Mouse (Mus musculus): ENCODE results near the gene Rabep2. TPM values are rescaled to one million over a fixed set of nuclear protein-coding genes. Genes with fewer than 3 reads are reported as not detected.

The Rabep2 gene
- polyA plus RNA-seq, 1 experiment from 2014 or later = 7.1 TPM

DNA sequence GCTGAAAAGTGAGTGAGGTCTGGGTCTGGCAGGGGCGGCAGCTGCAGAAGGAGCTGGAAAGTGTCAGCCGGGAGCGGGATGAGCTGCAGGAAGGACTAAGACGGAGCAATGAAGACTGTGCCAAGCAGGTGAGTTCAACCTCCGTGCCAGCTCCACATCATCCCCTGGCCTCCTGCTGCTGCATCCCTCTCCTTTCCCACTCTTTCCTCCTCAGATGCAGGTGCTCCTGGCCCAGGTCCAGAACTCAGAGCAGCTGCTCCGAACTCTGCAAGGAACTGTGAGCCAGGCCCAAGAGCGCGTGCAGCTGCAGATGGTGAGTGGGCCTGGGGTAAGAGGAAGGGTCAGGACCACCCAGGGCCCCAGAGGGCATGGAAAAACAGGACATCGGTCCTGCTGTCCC, 11.6 kb downstream of the Rabep2 start:
- H3K9me3 ChIP-seq (ENCODE audit: low read length) = no peaks in the 10 kb centered on the region
- H3K4me3 ChIP-seq (ENCODE audit: low read depth, low read length) = no peak overlapping the region
- TF ChIP-seq EP300 (IDR thresholded peaks at IDR 0.05; ENCODE audit: low read depth) (no peak), CTCF (IDR thresholded peaks at IDR 0.05; ENCODE audit: low read depth) (no peak)
- H3K4me2 ChIP-seq (ENCODE audit: low read depth, low read length) = no peak overlapping the region
- H3K27me3 ChIP-seq (ENCODE audit: insufficient read depth, low read length) = no peaks in the 10 kb centered on the region
- H3K27ac ChIP-seq (ENCODE audit: low read depth) = no peak overlapping the region
- peaks cover 18% of the 10 kb centered on the region for H3K36me3 ChIP-seq (replicated peaks; ENCODE audit: insufficient read depth, low read length)
- 83% methylated on average over 9 of the region's 9 CpGs for WGBS (ENCODE audit: insufficient replicate concordance)
- DNase-seq = no peak
- H3K9ac ChIP-seq (replicated peaks) = no peak overlapping the region
- no peaks in the 10 kb centered on the region for H3K4me1 ChIP-seq (ENCODE audit: insufficient read depth)
- ATAC-seq = no peak

GRCm38 (mm10) chr7:126443997-126444396, 15.4 kb downstream of the Rabep2 start:
- H3K4me2 ChIP-seq (ENCODE audit: low read depth, low read length) = no peak overlapping the region
- H3K27ac ChIP-seq (ENCODE audit: low read depth) = no peak overlapping the region
- no peaks in the 10 kb centered on the region for H3K27me3 ChIP-seq (ENCODE audit: insufficient read depth, low read length)
- H3K36me3 ChIP-seq (replicated peaks; ENCODE audit: insufficient read depth, low read length) = peaks cover 26% of the 10 kb centered on the region
- H3K4me1 ChIP-seq (ENCODE audit: insufficient read depth) = no peaks in the 10 kb centered on the region
- H3K9ac ChIP-seq (replicated peaks) = no peak overlapping the region
- no peak for DNase-seq
- no peaks in the 10 kb centered on the region for H3K9me3 ChIP-seq (ENCODE audit: low read length)
- no peak overlapping the region for H3K4me3 ChIP-seq (ENCODE audit: low read depth, low read length)
- no peak for ATAC-seq
- no peak for TF ChIP-seq CTCF (IDR thresholded peaks at IDR 0.05; ENCODE audit: low read depth)
- no peak for TF ChIP-seq EP300 (IDR thresholded peaks at IDR 0.05; ENCODE audit: low read depth)
- WGBS (ENCODE audit: insufficient replicate concordance) = 88% methylated on average over 10 of the region's 10 CpGs

DNA sequence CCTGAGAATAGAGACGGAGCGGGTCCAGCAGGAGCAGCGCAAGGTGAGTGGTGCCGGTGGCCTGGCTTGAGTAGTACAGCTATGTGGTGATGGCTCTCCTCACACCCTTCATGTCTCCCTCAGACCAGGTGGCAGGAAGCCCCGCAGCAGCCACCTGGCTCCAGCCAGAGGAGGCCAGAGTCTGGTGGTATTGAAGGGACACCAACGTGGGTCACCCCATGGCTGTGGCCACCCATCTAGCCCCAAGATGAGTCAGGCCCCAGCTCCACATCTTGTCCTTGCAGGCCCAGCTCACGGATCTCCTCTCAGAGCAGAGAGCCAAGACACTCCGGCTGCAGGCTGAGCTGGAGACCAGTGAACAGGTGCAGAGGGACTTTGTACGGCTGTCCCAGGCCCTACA, 16.0 kb downstream of the Rabep2 start:
- Histone ChIP-seq H3K27ac (ENCODE audit: low read depth) (no peak overlapping the region), H3K9me3 (ENCODE audit: low read length) (no peaks in the 10 kb centered on the region), H3K27me3 (ENCODE audit: insufficient read depth, low read length) (no peaks in the 10 kb centered on the region), H3K4me3 (ENCODE audit: low read depth, low read length) (no peak overlapping the region), H3K4me2 (ENCODE audit: low read depth, low read length) (no peak overlapping the region), H3K9ac (replicated peaks) (no peak overlapping the region), H3K36me3 (replicated peaks; ENCODE audit: insufficient read depth, low read length) (peaks cover 26% of the 10 kb centered on the region), H3K4me1 (ENCODE audit: insufficient read depth) (no peaks in the 10 kb centered on the region)
- TF ChIP-seq CTCF (IDR thresholded peaks at IDR 0.05; ENCODE audit: low read depth) = no peak
- TF ChIP-seq EP300 (IDR thresholded peaks at IDR 0.05; ENCODE audit: low read depth) = no peak
- ATAC-seq (no peak), DNase-seq (no peak)
- WGBS (ENCODE audit: insufficient replicate concordance) = 91% methylated on average over 9 of the region's 9 CpGs

DNA sequence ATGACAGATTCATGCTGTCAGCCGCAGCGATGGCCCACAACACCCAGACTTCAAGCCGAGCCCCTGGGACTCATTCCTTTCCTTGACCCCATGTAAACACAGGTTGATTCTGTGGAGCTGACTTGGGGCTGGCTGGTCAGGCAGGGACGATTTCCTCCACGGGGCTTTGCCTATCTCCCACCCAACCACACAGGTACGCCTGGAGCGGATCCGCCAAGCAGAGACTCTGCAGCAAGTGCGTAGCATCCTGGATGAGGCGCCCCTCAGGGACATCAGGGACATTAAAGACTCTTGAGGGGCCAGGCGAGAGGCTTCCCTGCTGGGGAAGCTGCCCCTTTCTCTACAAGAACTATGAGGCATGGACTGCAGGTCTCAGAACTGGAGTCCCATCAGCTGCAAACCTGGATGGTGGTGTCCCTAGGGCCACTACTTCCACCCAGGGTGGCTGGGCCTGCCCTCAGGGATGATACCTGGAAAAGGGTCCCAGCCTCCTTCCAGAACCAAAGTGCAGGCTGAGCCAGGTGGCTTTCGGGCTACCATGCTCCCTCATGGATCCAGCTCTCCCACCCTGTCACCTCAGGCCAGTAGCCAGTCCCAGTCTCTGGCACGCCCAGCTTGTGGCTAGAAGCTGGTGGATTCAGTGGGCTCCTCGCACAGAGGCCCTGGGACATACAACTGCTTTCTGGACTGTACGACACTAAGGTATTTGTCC, 16.7 kb downstream of the Rabep2 start:
- Histone ChIP-seq H3K4me3 (ENCODE audit: low read depth, low read length) (no peak overlapping the region), H3K9ac (replicated peaks) (no peak overlapping the region), H3K27ac (ENCODE audit: low read depth) (no peak overlapping the region), H3K4me2 (ENCODE audit: low read depth, low read length) (no peak overlapping the region), H3K27me3 (ENCODE audit: insufficient read depth, low read length) (no peaks in the 10 kb centered on the region), H3K4me1 (ENCODE audit: insufficient read depth) (no peaks in the 10 kb centered on the region), H3K9me3 (ENCODE audit: low read length) (no peaks in the 10 kb centered on the region), H3K36me3 (replicated peaks; ENCODE audit: insufficient read depth, low read length) (peaks cover 24% of the 10 kb centered on the region)
- ATAC-seq (no peak), DNase-seq (no peak)
- TF ChIP-seq EP300 (IDR thresholded peaks at IDR 0.05; ENCODE audit: low read depth) (no peak), CTCF (IDR thresholded peaks at IDR 0.05; ENCODE audit: low read depth) (no peak)
- 88% methylated on average over 15 of the region's 15 CpGs for WGBS (ENCODE audit: insufficient replicate concordance)

DNA sequence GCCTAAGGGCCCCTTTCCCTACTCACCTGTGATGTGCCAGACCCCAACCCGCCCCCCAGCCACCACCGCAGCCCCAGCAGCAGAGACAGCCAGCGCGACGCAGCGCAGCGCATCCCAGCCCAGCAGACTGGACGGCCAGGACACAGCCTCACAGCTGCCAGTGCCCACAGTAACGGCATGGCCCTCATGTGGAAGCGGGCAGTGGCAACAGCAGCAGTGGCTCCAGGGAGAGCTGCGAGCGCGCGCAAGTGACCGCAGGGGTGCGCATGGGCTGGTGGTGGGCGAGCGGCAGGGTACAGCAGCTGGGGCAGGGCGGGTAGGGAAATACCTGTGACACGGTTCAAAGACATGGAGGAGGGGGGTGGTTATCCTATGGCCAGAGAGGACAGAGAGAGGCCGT, 17.7 kb downstream of the Rabep2 start:
- Histone ChIP-seq H3K27ac (ENCODE audit: low read depth) (no peak overlapping the region), H3K4me3 (ENCODE audit: low read depth, low read length) (no peak overlapping the region), H3K4me2 (ENCODE audit: low read depth, low read length) (no peak overlapping the region), H3K36me3 (replicated peaks; ENCODE audit: insufficient read depth, low read length) (peaks cover 24% of the 10 kb centered on the region), H3K4me1 (ENCODE audit: insufficient read depth) (no peaks in the 10 kb centered on the region), H3K9me3 (ENCODE audit: low read length) (no peaks in the 10 kb centered on the region), H3K9ac (replicated peaks) (no peak overlapping the region), H3K27me3 (ENCODE audit: insufficient read depth, low read length) (no peaks in the 10 kb centered on the region)
- no peak for TF ChIP-seq EP300 (IDR thresholded peaks at IDR 0.05; ENCODE audit: low read depth)
- no peak for TF ChIP-seq CTCF (IDR thresholded peaks at IDR 0.05; ENCODE audit: low read depth)
- no peak for ATAC-seq
- no peak for DNase-seq
- WGBS (ENCODE audit: insufficient replicate concordance) = 90% methylated on average over 21 of the region's 21 CpGs

- 73% methylated on average over 19 of the region's 19 CpGs for WGBS (ENCODE audit: insufficient replicate concordance)
- TF ChIP-seq CTCF (IDR thresholded peaks at IDR 0.05; ENCODE audit: low read depth) (no peak), EP300 (IDR thresholded peaks at IDR 0.05; ENCODE audit: low read depth) (no peak)
- ATAC-seq (no peak), DNase-seq (no peak)
- no peak overlapping the region for H3K4me2 ChIP-seq (ENCODE audit: low read depth, low read length)
- H3K9ac ChIP-seq (replicated peaks) = no peak overlapping the region
- H3K9me3 ChIP-seq (ENCODE audit: low read length) = no peaks in the 10 kb centered on the region
- H3K4me1 ChIP-seq (ENCODE audit: insufficient read depth) = no peaks in the 10 kb centered on the region
- H3K36me3 ChIP-seq (replicated peaks; ENCODE audit: insufficient read depth, low read length) = peaks cover 18% of the 10 kb centered on the region
- no peak overlapping the region for H3K4me3 ChIP-seq (ENCODE audit: low read depth, low read length)
- no peak overlapping the region for H3K27ac ChIP-seq (ENCODE audit: low read depth)
- H3K27me3 ChIP-seq (ENCODE audit: insufficient read depth, low read length) = no peaks in the 10 kb centered on the region
Observed at GRCm38 (mm10) chr7:126448481-126448880, 19.9 kb downstream of the Rabep2 start.
